Mouse (Mus musculus) A20 (cell line): ENCODE measurements around the gene Zfp106.
A peak's percentile ranks its signal among the peaks of the same experiment; 100 is the strongest.

Experiments used
- DNase-seq: peaks from one replicate; pipeline ENCODE4 v3.0.0-alpha.2; 2011; ENCODE audit warnings: low read depth, low spot score

Zfp106 gene

DNA sequence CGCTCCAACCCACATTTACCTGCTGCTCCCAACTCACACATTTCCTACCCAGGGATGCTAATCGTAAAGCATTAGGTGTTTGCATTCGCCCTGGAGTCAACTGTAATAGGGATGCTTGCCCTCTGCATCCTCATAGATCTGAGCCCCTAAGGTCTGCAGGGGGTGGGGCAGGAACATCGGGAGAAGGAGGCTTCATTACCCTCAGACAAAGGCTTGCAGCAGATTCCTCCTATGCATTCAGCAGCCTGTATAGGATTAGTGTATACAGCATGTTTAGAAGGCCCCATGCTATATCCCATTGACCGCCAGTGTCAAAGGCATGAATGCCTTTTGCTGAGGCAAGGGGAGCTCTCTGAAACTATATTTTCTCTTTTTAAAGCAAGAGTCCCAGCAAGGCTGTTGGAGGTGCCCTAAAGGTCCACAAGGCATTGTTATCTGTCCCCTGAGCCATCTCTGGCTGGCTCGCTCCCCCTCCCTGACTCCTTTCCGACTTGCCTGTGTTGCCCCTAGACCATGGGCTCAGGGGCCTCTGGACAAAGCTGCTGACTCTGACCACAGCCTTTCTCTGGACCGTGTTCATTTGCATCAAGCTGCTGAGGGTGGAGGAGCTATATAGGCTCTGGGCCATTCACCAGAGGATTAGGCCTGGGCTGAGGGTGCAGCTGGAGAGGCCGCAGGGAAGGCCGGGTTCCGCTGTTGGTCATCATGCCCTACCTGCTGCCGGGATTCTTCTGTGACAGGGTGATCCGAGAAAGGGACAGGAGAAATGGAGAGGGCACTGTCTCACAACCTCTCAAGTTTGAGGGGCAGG lies 87.2 kb downstream of the Zfp106 start:
- no peak for DNase-seq

DNA sequence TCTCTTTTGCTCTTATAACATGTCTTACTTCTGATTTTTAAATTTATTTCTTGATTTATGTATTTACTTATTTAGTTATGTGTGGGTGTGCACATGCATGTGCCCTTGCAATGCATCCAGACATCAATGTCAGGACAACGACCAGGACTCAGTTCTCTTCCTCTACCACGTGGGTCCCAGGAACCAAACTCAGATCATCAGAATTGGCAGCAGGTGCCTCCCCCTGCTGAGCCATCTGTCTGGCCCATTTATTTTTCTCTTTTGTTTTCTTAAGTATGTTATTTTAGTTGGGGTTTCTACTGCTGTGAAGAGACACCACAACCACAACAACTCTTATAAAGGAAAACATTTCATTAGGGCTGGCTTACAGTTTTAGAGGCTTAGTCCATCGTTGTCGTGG lies 92.8 kb downstream of the Zfp106 start:
- no peak for DNase-seq

GRCm38 (mm10) chr2:120469715-120470114 lies 93.9 kb downstream of the Zfp106 start:
- DNase-seq = no peak

DNA sequence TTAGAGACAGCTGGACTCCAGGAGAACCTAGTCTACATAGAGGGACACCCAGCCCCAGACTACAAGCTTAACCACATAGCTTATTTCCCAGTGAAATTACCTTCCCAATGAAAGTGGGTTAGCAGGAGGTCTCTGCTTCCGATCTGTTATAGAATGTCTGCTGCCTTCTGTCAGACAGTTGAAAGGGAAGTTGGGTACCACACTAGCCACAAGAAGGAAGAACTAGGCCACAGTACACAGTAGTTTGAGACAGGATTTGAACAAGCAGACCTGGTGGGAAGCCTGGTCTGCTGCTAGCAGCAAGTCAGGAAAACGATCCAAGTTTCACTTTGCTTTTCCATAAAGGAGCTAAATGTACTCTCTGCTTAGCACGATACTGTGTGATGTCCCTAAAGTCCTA lies 94.4 kb downstream of the Zfp106 start:
- DNase-seq = no peak

DNA sequence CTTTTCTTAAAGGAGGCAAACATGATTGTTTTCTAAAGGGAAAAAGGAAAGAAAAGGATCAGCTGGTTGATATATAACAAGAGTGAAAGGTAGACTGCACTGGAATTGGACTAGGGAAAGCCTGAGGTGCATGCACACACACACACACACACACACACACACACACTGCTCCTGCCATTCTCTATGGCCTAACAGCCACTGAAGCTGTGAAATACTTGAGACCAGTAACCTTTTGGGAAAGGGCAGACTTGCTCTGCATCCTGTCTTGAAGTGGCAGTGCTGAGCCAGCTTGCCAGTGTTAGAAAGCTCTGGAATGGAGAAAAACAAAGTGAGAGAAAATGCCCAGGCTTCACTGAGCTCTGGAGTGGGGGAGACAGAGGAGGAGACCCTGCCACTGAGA lies 95.6 kb downstream of the Zfp106 start:
- no peak for DNase-seq

- DNase-seq = peak; percentile 52
Measured at GRCm38 (mm10) chr2:120465397-120465785, 98.3 kb downstream of the Zfp106 start.

- DNase-seq = peak; percentile 30
Measured at GRCm38 (mm10) chr2:120464732-120465396, 98.8 kb downstream of the Zfp106 start.

GRCm38 (mm10) chr2:120464091-120464490 lies 99.6 kb downstream of the Zfp106 start:
- DNase-seq = no peak

- DNase-seq = no peak
Measured at GRCm38 (mm10) chr2:120463328-120463727, 100.3 kb downstream of the Zfp106 start.

GRCm38 (mm10) chr2:120460216-120460615 lies 103.4 kb downstream of the Zfp106 start:
- no peak for DNase-seq
